Mouse (Mus musculus): ENCODE measurements at regions not wholly inside any gene's neighbourhood (a gene's known extent, or its start where the extent isn't known, plus 50 kb on each side); places are given as distances from the start of the nearest gene placed in this dataset.

- 55% methylated on average over 6 of the region's 6 CpGs for WGBS
- Histone ChIP-seq H3K4me3 (ENCODE audit: low read depth, low read length) (no peak overlapping the region), H3K36me3 (ENCODE audit: insufficient read depth) (no peaks in the 10 kb centered on the region), H3K9me3 (ENCODE audit: low read length) (no peaks in the 10 kb centered on the region), H3K27ac (ENCODE audit: low read depth, low read length) (no peak overlapping the region), H3K4me1 (ENCODE audit: insufficient read depth) (no peaks in the 10 kb centered on the region), H3K9ac (no peak overlapping the region), H3K4me2 (ENCODE audit: low read depth) (no peak overlapping the region), H3K27me3 (ENCODE audit: insufficient read depth, low read length) (no peaks in the 10 kb centered on the region)
- no peak for ATAC-seq
- DNase-seq: no peak
- TF ChIP-seq CTCF (IDR thresholded peaks at IDR 0.05; ENCODE audit: low read depth): no peak
Measured at GRCm38 (mm10) chr2:79542191-79542980, 85.8 kb upstream of the Cerkl start.

DNA sequence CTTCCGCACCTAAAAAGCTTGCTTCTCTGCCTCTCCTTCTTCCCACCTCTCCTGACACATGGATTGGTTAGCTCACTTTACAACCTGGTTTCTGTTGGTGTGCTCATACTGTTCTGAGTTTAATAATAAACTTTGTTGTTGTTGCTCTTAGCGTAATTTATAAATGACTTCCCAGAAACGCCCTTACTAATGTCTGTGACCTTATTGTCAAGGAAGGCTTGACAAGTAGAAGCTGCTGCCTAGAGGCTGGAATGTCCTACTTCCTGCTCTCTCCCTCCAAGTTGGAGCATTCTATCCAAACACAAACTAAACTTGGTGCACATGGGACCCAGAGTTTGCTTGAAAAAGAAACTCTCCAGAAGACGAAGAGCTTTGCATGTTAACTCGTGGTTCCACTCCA lies 86.9 kb upstream of the Cerkl start:
- no peak overlapping the region for H3K9ac ChIP-seq
- DNase-seq (no peak), ATAC-seq (no peak)
- H3K9me3 ChIP-seq (ENCODE audit: low read length): no peaks in the 10 kb centered on the region
- H3K4me3 ChIP-seq (ENCODE audit: low read depth, low read length): no peak overlapping the region
- H3K27ac ChIP-seq (ENCODE audit: low read depth, low read length): no peak overlapping the region
- H3K36me3 ChIP-seq (ENCODE audit: insufficient read depth): no peaks in the 10 kb centered on the region
- no peaks in the 10 kb centered on the region for H3K27me3 ChIP-seq (ENCODE audit: insufficient read depth, low read length)
- 86% methylated on average over 5 of the region's 5 CpGs for WGBS
- H3K4me2 ChIP-seq (ENCODE audit: low read depth): no peak overlapping the region
- TF ChIP-seq CTCF (IDR thresholded peaks at IDR 0.05; ENCODE audit: low read depth): no peak
- H3K4me1 ChIP-seq (ENCODE audit: insufficient read depth): no peaks in the 10 kb centered on the region

DNA sequence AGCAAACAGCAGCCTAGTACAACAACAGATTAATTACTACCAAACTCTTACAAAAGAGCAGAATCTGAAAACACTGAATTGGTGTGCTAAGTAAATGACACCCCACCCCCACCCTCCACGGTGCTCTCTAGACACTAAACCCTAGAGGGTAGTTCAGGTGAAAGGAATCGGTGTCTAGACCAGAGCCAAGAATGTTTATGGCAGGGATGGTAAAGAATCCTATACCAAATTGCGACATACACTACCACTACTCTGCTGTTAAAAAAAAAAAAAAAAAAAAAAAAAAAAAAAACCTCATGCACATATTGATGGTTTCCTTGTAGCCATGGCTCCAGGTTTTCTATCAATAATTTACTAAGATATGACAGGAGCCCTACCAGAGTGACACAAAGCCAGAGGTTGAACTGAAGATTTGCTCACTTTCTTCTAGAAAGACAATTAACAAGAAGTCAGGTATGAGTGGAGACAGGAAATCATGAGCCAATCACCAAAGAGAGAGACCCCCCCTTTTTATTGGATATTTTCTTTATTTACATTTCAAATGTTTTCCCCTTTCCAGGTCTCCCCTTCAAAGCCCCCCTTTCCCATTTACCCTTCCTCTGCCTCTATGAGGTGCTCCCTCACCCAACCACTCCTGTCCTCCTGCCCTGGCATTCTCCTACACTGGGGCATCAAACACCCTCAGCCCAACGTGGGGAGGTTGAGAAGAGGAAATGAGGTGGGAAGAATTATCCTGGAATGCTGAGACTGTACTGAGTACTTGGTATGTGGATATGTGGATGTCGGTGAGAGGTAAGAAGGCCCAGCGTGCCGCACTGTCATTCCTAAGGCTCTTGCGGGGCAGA lies 87.6 kb upstream of the Cerkl start:
- Histone ChIP-seq H3K4me1 (ENCODE audit: insufficient read depth) (no peaks in the 10 kb centered on the region), H3K9me3 (ENCODE audit: low read length) (no peaks in the 10 kb centered on the region), H3K9ac (no peak overlapping the region), H3K27me3 (ENCODE audit: insufficient read depth, low read length) (no peaks in the 10 kb centered on the region), H3K4me2 (ENCODE audit: low read depth) (no peak overlapping the region), H3K27ac (ENCODE audit: low read depth, low read length) (no peak overlapping the region), H3K4me3 (ENCODE audit: low read depth, low read length) (no peak overlapping the region), H3K36me3 (ENCODE audit: insufficient read depth) (no peaks in the 10 kb centered on the region)
- ATAC-seq (no peak), DNase-seq (no peak)
- WGBS: 84% methylated on average over 8 of the region's 8 CpGs
- TF ChIP-seq CTCF (IDR thresholded peaks at IDR 0.05; ENCODE audit: low read depth): no peak

DNA sequence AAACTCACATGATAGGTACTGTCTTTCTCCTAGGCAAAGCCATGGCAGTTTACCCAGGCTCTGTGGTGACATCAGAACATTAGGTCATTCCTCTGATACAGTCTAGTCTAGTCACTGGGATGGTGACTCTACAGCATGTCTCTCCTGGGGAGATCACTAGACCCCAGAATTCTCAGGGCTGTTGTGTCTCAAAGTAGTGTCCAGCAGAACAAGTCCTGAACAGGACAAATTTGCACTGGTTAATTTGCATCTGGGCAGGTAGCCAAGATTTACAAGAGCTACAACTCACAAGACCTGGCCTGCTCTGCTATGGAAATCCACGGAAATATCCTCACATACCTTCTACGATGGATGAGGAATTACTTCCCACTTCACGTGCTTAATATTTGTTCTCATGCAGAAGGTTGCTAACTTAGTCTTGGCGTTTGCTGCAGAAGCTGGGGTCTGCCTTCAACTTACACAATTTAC lies 88.2 kb upstream of the Cerkl start:
- H3K4me1 ChIP-seq (ENCODE audit: insufficient read depth): no peaks in the 10 kb centered on the region
- WGBS: 76% methylated on average over 4 of the region's 4 CpGs
- no peaks in the 10 kb centered on the region for H3K9me3 ChIP-seq (ENCODE audit: low read length)
- ATAC-seq: no peak
- no peak overlapping the region for H3K27ac ChIP-seq (ENCODE audit: low read depth, low read length)
- H3K9ac ChIP-seq: no peak overlapping the region
- no peak for TF ChIP-seq CTCF (IDR thresholded peaks at IDR 0.05; ENCODE audit: low read depth)
- H3K4me2 ChIP-seq (ENCODE audit: low read depth): no peak overlapping the region
- H3K4me3 ChIP-seq (ENCODE audit: low read depth, low read length): no peak overlapping the region
- H3K36me3 ChIP-seq (ENCODE audit: insufficient read depth): no peaks in the 10 kb centered on the region
- H3K27me3 ChIP-seq (ENCODE audit: insufficient read depth, low read length): no peaks in the 10 kb centered on the region
- no peak for DNase-seq

GRCm38 (mm10) chr2:79546206-79546605 lies 88.9 kb upstream of the Itprid2 start:
- H3K9me3 ChIP-seq (ENCODE audit: low read length): no peaks in the 10 kb centered on the region
- 92% methylated on average over 4 of the region's 4 CpGs for WGBS
- H3K36me3 ChIP-seq (ENCODE audit: insufficient read depth): no peaks in the 10 kb centered on the region
- no peak overlapping the region for H3K4me3 ChIP-seq (ENCODE audit: low read depth, low read length)
- TF ChIP-seq CTCF (IDR thresholded peaks at IDR 0.05; ENCODE audit: low read depth): no peak
- H3K4me1 ChIP-seq (ENCODE audit: insufficient read depth): no peaks in the 10 kb centered on the region
- H3K27me3 ChIP-seq (ENCODE audit: insufficient read depth, low read length): no peaks in the 10 kb centered on the region
- ATAC-seq (no peak), DNase-seq (no peak)
- no peak overlapping the region for H3K9ac ChIP-seq
- H3K27ac ChIP-seq (ENCODE audit: low read depth, low read length): no peak overlapping the region
- H3K4me2 ChIP-seq (ENCODE audit: low read depth): no peak overlapping the region

GRCm38 (mm10) chr2:79547284-79547683 lies 87.9 kb upstream of the Itprid2 start:
- 67% methylated on average over 3 of the region's 3 CpGs for WGBS
- no peak for TF ChIP-seq CTCF (IDR thresholded peaks at IDR 0.05; ENCODE audit: low read depth)

DNA sequence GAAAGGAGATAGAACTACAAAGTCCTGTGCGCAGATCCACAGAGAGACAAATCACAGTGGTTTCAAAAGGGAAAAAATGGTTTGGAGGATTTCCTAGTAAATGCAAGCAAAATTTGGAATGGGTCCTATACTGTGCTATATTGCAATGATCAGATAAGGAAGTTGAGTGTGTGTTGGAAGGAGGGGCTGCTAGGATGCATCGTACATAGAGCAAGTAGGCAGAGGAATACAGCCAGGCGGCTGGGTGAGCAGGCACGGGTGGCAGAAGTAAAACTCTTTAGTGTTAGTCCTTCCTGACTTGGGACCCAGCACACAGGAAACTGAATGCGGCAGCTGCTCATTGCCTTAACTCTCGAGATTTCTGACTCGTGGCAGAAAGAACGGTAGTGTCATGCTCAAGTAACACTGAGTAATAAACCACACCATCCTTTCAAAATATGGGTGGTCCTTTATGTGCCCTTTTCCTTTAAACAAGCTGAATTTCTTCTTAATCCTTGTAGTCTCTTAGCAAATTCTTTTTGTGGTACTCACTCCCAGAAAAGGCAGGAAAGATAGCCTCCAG lies 87.0 kb upstream of the Itprid2 start:
- ATAC-seq (no peak), DNase-seq (no peak)
- H3K9ac ChIP-seq: no peak overlapping the region
- no peaks in the 10 kb centered on the region for H3K4me1 ChIP-seq (ENCODE audit: insufficient read depth)
- H3K27me3 ChIP-seq (ENCODE audit: insufficient read depth, low read length): no peaks in the 10 kb centered on the region
- H3K27ac ChIP-seq (ENCODE audit: low read depth, low read length): no peak overlapping the region
- 76% methylated on average over 8 of the region's 8 CpGs for WGBS
- H3K36me3 ChIP-seq (ENCODE audit: insufficient read depth): no peaks in the 10 kb centered on the region
- H3K9me3 ChIP-seq (ENCODE audit: low read length): no peaks in the 10 kb centered on the region
- no peak overlapping the region for H3K4me2 ChIP-seq (ENCODE audit: low read depth)
- TF ChIP-seq CTCF (IDR thresholded peaks at IDR 0.05; ENCODE audit: low read depth): no peak
- H3K4me3 ChIP-seq (ENCODE audit: low read depth, low read length): no peak overlapping the region

More at GRCm38 (mm10) chr2:79547284-79547683, 87.9 kb upstream of the Itprid2 start:
- Histone ChIP-seq H3K27ac (ENCODE audit: low read depth, low read length) (no peak overlapping the region), H3K9ac (no peak overlapping the region), H3K4me3 (ENCODE audit: low read depth, low read length) (no peak overlapping the region), H3K4me1 (ENCODE audit: insufficient read depth) (no peaks in the 10 kb centered on the region), H3K4me2 (ENCODE audit: low read depth) (no peak overlapping the region), H3K9me3 (ENCODE audit: low read length) (no peaks in the 10 kb centered on the region), H3K27me3 (ENCODE audit: insufficient read depth, low read length) (no peaks in the 10 kb centered on the region), H3K36me3 (ENCODE audit: insufficient read depth) (no peaks in the 10 kb centered on the region)
- DNase-seq (no peak), ATAC-seq (no peak)

Data from forebrain, postnatal 0 days (tissue).